Mouse (Mus musculus) granulocyte monocyte progenitor cell, adult 5-6 weeks (primary cell): ENCODE results near the gene Lrig3. TPM values are rescaled to one million over a fixed set of nuclear protein-coding genes. Genes with fewer than 3 reads are reported as not detected.

ENCODE experiments used
- ATAC-seq: replicated peaks from 2 replicates; pipeline ENCODE4 v1.8.0; 2016; ENCODE audit warnings: mild to moderate bottlenecking, moderate TSS enrichment, inconsistent platforms; ENCODE audit not compliant: poor library complexity, severe bottlenecking
- total RNA-seq, 2 experiments: library from RNA; stranded (forward) in 1 of 2; stranded (reverse) in 1 of 2; fragments of 200-712, 200-1000 nt in 1 of 2; fragments of >200 nt in 1 of 2; fragmentation: Nextera tagmentation in 1 of 2; gene quantifications; 2 replicates each; pipeline ENCODE4 v1.2.3; 2014 to 2017

The Lrig3 gene
- total RNA-seq, 2 experiments from 2014 or later: 1.5 TPM; not detected in 1

DNA sequence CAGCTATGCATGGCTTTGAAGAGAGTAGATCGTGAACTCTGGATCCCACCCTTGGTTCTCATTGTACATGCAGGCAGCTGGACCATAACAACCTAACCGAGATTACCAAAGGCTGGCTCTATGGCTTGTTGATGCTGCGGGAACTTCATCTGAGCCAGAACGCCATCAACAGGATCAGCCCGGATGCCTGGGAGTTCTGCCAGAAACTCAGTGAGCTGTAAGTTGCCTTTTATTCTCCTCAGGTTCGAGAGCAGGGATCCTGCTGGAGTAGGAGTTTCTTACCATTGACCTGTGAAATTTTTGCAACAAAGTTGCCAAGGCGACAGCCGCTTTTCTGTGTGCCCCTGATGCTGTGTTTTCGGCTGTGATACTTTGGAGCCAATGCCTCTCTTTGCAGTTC is 31.0 kb downstream of the Lrig3 start:
- no peak for ATAC-seq

DNA sequence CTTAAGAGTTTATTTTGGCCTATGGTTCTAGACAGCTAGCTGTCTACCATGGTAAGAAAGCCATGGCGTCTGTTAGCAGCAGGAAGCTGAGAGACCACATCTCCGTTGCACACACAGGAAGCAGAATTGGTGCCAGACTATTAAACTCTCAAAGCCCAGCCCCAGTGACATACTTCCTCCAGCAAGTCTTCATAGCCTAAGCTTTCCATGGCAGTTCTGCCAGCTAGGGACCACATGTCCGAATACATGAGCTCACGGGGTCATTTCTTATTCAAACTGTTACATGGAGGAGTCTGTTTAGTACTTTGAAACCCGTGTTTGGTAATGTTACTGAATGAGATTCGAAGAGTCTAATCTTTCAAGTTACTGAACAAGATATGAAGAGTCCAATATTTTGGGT is 33.6 kb downstream of the Lrig3 start:
- ATAC-seq: no peak

DNA sequence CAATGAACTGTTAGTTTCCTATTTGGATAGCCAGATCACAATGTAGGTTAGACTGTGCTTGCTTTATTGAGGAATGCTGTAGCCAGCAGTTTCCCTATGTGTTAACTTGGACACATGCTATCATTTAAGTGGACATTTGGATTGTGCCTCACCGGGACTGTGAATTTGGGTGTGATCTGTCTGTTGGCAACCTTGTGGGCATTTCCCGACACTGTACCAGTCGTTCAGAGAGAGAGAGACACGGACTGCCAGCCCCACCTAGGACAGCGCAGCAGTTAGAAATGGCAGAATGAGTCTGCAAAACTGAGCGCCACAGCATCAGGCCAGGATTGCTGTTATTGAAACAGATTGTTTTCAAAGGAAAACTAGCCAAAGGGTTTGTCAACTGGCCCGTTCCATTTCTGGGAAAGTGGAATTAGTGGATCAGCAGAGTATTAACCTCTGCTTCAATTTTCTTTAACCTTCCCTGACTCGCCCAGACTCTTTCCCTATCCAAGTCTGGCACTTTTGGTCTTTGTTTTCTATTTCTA is 35.0 kb downstream of the Lrig3 start:
- no peak for ATAC-seq

DNA sequence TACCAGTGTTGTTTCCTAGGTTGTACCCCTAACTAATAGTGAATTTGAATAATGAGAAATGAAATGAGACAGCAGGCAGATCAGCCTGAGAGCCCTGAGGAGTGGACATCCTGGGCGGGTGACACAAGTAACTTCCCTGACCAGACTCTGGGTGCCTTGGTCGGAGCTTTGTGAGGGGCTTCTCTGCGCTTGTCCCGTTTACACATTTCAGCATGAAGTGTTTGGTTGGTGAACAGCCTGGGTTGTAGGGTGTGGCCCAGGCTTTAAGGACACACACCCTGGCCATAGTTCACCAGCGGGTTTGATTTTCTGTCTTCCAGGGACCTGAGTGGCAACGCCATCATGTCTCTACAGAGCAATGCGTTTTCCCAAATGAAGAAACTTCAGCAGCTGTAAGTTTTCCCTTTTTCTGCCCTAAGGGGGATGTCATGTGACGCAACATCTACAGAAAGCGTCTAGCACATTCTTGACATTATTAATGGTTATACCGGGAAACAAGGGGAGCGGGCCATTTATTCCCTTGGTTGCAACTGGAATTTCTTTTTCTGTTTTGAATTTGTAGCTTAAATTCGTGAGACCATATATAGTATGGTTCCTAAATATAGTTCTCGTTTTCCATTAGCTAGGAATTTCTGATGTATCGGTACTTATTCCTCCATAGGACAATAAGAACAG is 36.2 kb downstream of the Lrig3 start:
- ATAC-seq: no peak

DNA sequence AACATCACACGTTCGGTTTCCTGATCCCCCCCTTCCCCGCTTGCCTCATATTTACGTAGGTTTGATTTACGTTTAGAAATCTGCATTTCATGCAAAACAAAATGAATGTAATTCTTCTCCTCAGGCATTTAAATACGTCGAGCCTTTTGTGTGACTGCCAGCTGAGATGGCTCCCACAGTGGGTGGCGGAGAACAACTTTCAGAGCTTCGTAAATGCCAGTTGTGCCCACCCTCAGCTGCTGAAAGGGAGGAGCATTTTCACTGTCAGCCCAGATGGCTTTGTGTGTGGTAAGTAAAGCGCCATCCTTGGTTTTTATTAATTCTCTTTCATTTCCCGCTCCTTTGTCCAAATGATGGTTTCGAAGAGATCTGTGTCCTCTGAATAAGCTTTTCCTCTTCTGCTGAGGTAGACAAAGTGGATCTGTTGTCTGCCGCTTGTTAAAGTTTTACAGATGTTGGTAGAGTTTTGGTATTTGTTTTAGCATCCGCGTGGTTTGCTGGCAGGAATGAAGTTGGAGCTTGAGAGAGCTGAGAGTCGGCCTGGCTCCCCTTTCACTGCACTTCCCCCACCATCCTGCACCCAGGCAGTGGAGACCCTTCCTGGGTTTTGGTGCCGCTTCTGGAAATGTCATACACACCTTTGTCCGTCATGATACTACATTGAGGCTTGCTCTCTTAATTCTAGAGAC is 37.0 kb downstream of the Lrig3 start:
- ATAC-seq: no peak

DNA sequence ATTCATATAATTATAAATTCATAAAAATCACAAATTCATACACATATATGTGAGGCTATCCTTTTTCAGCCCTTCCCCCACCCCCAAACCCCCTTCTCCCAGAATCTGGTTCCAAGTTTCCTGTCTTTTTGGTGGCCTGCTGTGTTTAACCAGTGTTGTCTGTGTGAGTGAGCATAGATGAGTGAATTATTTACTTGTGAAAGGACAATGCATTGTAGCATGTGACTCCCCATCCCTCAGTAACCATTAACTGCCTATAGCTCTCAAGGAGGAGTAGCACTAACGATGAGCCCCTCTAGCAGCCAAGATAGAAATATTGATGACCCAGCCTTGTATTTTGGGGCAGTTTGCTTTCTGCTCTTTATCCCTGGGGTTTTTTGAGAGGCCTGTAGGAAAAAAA is 37.9 kb downstream of the Lrig3 start:
- no peak for ATAC-seq

DNA sequence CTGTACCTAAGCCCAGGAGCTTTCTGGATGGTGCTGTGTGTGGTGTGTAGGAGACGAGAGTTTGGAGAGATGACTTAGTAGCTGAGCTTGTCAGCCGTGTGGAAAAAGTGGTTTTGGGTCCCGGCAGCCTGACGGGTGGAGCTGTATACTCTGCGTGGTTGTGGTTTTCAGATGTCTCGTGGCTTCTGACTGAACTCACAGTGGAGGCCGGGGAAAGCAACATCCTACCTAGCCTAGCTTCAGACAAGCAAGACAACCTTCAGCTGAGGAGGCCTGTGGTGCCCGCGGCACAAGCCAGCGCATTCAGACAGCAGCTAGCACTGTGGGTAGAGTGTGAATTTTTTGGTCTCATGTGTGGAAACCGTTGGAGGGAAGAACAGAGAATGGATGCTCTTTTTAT is 47.7 kb downstream of the Lrig3 start:
- ATAC-seq: no peak

DNA sequence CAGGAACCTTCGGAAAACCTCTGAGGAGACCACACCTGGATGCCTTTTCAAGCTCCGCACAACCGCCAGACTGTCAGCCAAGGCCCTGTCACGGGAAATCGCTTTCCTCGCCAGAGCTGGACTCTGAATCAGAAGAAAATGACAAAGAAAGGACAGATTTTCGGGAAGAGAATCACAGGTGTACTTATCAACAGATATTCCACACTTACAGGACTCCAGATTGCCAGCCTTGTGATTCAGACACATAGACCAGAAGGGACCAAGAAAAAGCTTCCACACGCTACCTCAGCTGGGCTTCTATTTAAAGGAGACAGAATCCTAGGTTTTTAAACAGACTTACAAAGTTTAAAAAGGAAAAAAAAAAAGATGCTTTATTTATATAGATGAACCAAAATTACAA is 48.7 kb downstream of the Lrig3 start:
- no peak for ATAC-seq

DNA sequence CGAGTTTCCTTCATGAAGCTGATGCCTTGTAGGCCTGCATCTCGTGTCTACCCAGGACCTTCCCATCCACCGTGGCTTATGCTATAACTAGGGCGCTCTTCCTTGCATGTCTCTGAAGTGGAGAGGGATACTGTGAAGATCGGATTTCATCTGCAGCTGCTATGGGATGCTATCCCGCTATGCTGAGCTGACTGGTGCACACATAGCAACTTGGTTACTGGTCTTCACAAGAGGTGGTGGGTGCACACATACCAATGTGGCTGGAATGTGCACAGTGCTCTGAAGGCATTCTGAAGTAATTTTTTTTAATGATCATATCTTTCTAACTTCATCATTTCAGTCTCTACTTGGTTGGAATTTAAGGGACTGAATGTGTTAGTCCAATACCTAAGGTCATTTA is 49.7 kb downstream of the Lrig3 start:
- ATAC-seq: no peak

DNA sequence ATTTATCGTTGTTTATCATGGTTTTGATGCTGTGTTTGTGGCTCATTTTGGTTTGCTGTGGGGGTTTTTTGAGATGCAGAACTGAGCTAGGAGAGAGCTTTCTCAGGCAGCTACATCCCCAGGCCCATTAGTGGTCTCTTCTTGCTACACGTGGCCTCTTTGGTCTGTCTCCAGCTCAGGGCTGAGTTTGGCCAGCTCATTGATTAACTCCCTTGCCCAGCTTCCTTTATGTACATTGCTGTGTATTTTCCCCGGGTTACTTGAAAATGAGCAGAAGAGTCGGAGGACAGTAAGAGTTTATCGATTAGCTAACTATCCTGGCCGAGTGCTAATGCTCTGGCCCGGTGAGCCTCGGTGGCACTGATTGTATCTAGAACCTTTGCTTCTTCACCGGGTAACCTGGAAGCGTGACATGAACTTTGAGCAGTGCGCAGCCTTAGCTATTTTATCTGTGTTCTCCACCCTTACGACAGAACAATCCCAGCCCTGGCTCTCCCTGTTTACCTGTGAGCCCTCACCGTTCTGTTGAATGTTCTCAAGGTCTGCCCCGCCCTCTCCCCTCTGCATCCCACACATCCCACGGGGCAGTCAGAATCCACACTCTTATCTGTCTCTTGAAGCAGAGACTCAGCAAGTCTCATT is 53.5 kb downstream of the Lrig3 start:
- ATAC-seq: no peak

DNA sequence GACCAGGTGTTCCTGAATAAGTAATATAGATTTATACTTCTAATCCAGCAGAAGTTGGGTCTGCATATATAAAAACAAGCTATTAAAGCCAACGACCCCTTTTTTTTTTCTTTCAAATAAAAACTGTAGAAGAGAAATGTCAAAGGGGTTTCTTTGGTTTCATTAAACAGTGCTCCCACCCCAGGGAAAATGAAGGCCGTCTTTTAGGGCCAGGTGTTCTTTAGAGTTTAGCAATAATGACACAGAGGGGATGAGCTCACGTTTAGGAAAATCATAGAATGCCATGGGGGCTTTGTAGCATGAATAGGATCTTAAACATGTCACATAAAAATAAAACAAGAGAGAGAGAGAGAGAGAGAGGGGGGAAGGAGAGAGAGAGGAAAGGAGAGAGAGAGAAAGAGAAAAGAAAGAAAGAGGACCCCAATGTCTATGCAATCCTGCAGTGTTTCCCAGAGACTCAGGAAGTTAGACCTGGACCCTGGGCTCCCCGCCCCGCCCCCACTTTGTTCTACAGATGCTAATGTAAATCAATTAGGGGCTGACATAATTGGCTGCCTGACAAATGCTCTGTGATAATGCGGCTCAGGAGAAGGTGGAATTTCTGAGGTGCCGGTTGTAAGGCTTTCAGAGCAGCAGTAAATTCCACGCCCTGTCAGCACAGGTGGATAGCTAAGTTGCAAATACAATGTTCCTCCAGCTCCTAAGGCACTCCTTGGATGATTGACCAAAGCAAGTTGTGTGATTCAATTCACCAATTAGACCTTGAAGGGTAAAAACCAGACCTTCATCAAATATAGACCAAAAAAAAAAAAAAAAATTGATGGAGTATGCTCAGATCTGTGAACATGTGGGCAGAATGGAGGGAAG is 62.8 kb downstream of the Lrig3 start:
- no peak for ATAC-seq

DNA sequence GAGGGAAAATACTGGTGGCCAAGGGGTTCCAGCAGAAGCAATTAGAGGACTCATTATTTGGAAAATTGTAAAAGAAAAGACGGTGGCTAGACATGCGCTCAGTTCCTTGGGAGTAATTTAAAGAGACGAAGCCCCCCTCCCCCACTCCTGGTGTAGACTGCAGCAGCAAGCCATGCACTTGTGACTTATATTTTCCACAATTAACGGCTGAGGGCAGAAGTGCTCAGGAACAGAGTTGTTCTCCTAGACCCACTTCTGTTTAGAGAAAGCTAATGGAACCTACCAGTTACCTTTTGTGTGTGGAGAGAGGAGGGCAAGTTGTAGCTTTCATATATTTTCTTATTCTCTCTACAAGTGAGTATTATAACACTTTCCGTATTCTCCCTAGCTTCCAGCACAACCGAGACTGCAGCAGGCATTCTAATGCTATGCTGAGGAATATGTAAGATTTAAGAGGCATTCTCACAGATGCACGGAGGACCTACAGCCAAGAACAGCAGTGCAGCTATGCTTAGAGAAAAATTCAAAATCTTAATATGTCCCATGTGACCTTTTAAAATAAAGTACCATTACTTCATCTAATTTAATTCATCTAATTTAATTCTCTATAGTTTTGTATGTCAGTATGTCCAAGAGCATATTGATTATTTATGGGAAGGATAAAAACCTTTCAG is 63.6 kb downstream of the Lrig3 start:
- no peak for ATAC-seq

DNA sequence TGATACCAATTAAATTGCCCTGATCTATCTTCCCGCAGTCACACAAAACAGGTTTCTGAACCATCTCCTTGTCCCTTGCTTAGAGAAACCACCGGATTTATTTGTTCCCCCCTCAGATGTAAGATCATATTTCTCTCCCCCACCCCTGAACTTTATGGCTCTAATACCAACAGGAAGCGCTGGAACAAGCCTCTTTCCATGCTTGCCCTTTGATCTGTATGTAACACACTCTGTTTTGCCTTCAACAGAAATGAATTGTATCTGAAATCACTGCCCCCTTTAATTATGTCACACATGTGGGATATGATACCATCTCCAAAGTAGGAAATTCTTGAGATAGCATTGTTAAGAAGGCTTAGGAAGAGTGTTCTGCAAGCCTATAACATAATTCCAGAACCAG is 90.9 kb downstream of the Lrig3 start:
- ATAC-seq: no peak

DNA sequence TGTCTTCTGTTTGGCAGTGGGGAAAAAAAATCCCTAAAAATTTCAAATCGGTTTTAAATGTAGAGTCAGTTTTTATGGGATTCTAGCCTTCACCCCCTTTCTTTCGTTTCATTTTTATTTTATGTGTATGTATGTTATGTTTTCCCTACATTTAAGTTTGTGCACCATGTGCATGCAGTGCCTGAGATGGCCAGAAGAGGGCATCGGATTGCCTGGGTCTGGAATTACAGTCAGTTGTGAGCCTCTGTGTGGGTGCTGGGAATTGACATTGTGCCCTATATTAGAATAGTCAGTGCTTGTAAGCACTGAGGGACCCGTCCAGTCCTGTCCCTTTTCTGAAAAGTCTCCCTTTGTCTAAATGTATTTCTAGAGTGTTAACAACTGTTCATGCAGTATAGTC is 96.8 kb downstream of the Lrig3 start:
- ATAC-seq: no peak
